Mouse (Mus musculus) erythroblast, embryonic 14.5 days (primary cell): ENCODE measurements around the gene Tcp1.

Experiments
- GATA1 ChIP-seq: IDR thresholded peaks from 2 replicates; pipeline ENCODE4 v1.6.1; 2012; ENCODE audit warnings: low read length, inconsistent platforms, mixed read lengths
- TAL1 ChIP-seq: IDR thresholded peaks from 3 replicates; pipeline ENCODE4 v1.6.1; 2012; ENCODE audit warnings: low read length, inconsistent platforms, mixed read lengths

- no peak for TF ChIP-seq TAL1
- no peak for TF ChIP-seq GATA1
These were observed 51.7 kb downstream of the Tcp1 start for GRCm38 (mm10) chr17:12967173-12967572.
